Mouse (Mus musculus) layer of hippocampus, adult 9-11 months (tissue): ENCODE measurements around the gene Pptc7.

Source experiments
- DNase-seq: peaks from one replicate; pipeline ENCODE4 v3.0.0; 2022

Pptc7 gene

DNA sequence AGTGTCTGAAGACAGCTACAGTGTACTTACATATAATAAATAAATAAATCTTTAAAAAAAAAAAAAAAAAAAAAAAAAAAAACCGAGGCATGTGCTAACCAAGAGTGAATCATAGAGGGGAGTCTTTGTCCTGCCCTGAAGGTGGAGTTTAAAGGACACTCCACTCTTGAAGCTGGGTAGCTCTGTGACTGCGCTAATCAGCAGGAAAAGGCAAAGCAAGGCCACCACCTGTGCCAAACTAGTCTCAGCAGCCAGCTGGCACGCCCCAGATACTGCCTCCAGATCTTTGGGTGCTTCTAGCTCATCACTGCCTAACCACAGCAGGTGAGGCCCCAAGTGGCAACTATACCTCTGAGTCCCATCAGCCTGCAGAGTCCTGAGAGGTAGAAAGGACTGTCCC lies 50.5 kb downstream of the Pptc7 start:
- no peak for DNase-seq

GRCm38 (mm10) chr5:122336554-122337294 lies 52.6 kb downstream of the Pptc7 start:
- DNase-seq = no peak

- DNase-seq = no peak
These were observed 58.7 kb downstream of the Pptc7 start for GRCm38 (mm10) chr5:122342874-122343273.

DNA sequence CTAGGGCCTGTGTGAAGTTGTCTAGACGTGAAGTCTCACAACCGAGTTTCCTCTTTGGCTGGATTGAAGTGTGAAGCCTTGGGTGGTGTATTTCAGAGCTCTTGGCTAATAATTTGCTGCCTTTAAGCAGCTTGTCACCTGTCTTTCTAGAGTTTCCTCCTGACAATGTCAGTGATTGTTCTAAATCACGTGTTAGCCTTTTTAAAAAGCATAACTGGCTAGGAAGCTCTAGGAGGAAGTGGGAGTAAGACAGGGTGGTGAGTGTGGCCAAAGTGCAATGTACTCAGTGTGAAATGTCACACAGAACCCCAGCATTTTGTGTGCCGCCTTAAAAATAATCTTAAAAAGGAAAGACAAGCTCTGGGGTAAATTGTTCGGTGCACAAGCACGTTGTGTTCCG lies 59.6 kb downstream of the Pptc7 start:
- DNase-seq = no peak

DNA sequence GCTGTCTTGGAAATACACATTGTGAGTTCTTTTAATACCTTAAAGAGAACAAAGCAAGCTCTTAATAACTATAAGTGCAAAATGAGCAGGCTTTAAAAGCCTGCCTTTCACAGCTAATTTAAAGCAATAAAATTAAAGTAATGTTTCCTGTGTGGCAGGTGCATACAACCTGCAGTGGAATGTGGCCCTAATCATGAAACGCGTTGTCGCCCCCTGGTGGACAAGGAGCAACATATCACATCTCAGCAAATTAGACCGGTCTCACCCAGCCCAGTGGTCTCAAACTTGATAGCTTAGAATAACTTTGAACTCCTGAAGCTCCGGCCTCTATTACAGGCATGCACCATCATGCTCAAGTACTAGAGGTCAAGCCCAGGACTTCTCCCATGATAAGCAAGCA lies 60.1 kb downstream of the Pptc7 start:
- DNase-seq = no peak

GRCm38 (mm10) chr5:122345777-122346176 lies 61.6 kb downstream of the Pptc7 start:
- DNase-seq = no peak

- DNase-seq = peak; percentile 98
These were observed 69.8 kb downstream of the Pptc7 start, which contains the start of the genes Rad9b and Vps29 for GRCm38 (mm10) chr5:122353807-122354491. Gene Rad9b, minus strand, starts transcription at chr5:122354233. Gene Vps29, plus strand, starts transcription at chr5:122354369.

DNA sequence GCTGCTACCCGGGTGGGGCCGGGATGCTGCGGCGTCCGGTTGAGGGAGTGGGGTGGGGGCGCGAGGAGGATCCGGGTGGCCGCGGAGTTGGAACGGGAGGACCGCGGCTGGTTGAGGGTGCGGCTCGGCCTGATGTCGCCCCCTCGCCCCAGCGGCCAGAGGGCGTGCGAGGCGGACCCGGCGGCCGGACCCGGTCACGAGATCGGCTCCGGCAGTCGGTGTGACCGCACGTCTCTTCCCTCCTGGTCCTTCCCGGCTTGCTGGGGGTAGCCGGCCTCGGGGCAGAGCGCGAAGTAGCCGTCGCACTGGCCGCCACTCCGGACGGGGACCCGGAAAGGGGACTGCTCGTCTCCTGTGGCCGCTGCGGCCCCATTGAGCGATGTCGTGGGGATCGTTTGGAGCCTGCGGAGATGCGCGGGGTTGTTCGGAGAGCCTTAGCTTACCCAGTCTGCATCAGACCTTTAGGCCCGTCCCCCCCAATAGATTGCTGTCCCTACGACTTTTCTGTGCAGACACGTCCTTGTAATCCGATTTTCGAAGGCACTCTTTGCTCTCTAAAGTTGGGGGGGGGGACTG lies 70.4 kb downstream of the Pptc7 start:
- DNase-seq = no peak

DNA sequence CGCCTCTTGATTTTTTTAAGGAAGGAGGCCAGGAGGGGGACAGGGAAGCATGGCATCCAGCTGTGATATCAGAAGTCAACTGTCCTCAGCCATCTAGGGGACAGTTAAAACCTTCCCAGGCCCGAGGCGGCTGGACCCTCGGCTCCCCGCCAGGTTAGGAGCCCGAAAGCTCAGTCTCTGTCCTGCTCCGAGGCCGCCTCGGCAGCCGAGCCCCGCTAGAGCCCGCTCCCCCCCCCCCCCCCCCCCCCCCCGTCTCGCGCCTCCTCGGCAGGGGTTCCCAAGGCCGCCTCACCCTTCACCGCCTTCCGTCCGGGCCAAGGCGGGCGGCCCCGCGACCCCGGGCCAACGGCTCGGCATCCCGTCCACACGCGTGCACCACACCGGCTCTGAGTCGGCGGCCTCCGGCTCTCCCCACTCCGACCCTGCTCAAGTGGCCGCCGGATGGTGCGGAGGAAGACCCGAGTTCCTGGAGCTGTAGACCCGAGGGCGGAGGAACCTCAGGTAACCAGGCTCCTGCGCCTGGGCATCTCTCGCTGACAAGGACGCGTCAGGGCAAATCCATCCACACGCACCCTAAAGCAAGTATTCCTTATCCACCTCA lies 87.5 kb downstream of the Pptc7 start, which contains the start of gene Gpn3:
Gene Gpn3, plus strand, starts transcription at position 286 of the 601 bp plus-strand sequence.
- DNase-seq = no peak

- peak; percentile 99 for DNase-seq
These were observed 88.1 kb downstream of the Pptc7 start, which contains the start of gene Fam216a for GRCm38 (mm10) chr5:122372192-122372769. Gene Fam216a, minus strand, starts transcription at chr5:122372364.

- no peak for DNase-seq
These were observed 88.7 kb downstream of the Pptc7 start for GRCm38 (mm10) chr5:122372878-122373277.
